Mouse (Mus musculus): ENCODE data around the gene Clec4d.
"Not testable (repeated sequence)": the region's sequence is repeated elsewhere in the genome, so short reads cannot be mapped to it uniquely, and the experiment has no call there.

DNA sequence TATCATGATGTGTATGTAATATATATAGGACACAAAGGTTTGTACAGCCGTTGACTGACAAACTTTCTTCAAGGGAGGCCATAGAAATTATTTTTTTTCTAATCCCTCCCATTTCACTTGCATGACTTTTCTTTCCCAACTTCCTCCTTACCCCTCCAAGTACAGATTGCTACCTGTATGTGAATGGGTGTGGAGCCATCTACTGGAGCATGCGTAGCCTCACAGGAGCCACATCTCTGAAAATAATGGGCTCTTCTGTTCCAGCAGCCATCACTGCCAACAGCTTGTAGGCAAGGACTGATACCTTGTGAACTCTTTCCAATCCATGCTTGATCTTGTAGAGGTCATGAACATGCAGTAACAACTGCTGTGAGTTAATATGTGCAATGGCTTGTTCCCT is 13.0 kb upstream of the Clec4d start:
- not testable (repeated sequence) for TF ChIP-seq EP300, CTCF (IDR thresholded peaks at IDR 0.05; ENCODE audit: low read depth)

Data from liver, embryonic 14.5 days (tissue).